Mouse (Mus musculus) erythroblast, embryonic 14.5 days (primary cell): ENCODE data around the gene 4930402K13Rik.
"Not testable (repeated sequence)": the region's sequence is repeated elsewhere in the genome, so short reads cannot be mapped to it uniquely, and the experiment has no call there.

Experiments
- GATA1 ChIP-seq: IDR thresholded peaks from 2 replicates; pipeline ENCODE4 v1.6.1; 2012; ENCODE audit warnings: low read length, inconsistent platforms, mixed read lengths
- TAL1 ChIP-seq: IDR thresholded peaks from 3 replicates; pipeline ENCODE4 v1.6.1; 2012; ENCODE audit warnings: low read length, inconsistent platforms, mixed read lengths

DNA sequence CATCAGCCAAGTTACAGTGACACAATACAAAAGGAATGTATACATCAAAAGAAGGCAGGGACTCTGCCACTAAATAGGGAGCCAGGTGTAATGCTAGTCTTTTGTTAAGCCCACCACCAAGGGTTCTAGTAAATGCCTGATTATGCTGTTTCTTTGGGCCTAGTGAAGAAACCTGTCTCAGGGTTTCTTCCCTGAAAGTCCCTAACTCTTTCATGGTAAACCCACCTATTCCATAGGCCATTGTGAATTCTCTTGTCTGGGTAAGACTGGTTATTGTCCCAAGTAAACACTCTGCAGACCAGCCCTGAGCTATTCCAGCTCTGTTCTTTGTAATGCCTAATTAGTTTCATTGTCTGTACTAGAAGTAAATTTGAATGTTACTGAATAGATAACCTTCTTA is 9.3 kb upstream of the 4930402K13Rik start:
- not testable (repeated sequence) for TF ChIP-seq GATA1, TAL1
